Mouse (Mus musculus) cortical plate, adult 2 months (tissue): ENCODE data around the gene Glis3.

Experiments
- CTCF ChIP-seq: fragments of 200-500 bp; IDR thresholded peaks from 2 replicates; pipeline ENCODE4 v1.5.1; 2011; ENCODE audit warnings: mild to moderate bottlenecking, control low read depth, low read length; ENCODE audit not compliant: insufficient read depth; ENCODE audit errors: extremely low read depth
- POLR2A ChIP-seq: fragments of 200-500 bp; IDR thresholded peaks from 2 replicates; pipeline ENCODE4 v1.6.1; 2011; ENCODE audit warnings: mild to moderate bottlenecking, low read length, control low read depth; ENCODE audit not compliant: insufficient read depth; ENCODE audit errors: extremely low read depth

- TF ChIP-seq CTCF (no peak), POLR2A (no peak)
Measured at GRCm38 (mm10) chr19:28516487-28516886, 163.4 kb downstream of the Glis3 start.
